Mouse (Mus musculus): ENCODE data around the gene Sel1l.

DNA sequence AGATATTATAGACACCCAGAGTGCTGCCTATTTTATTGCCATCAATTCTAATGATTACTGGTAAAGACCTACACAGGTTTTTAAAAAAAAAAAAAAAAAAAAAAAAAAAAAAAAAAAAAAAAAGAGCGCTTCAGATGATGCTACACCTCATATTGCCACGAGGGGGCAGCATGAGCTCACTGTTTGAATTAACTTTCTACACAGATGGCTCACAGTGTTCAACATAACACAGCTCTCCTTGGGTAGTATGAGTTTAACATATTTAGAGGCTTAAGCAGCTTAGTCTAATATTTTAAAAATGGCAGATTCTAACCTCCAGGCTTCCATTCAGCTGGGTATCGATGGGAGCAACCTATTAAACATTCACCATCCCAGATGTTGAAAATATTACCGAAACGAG is 28.7 kb upstream of the Sel1l start:
- TF ChIP-seq CTCF (IDR thresholded peaks at IDR 0.05; ENCODE audit: control insufficient read depth, insufficient read depth, insufficient replicate concordance, low read depth, low read length) = peak; percentile 32; the same call in 1 of the 2 replicates
- TF ChIP-seq POLR2A (IDR thresholded peaks at IDR 0.05; ENCODE audit: control insufficient read depth, low read depth, low read length) = no peak

All from testis, adult 2 months (tissue).